Mouse (Mus musculus): ENCODE measurements around the gene Art2b. TPM values are rescaled to one million over a fixed set of nuclear protein-coding genes. Genes with fewer than 3 reads are reported as not detected.
"Not testable (repeated sequence)": the region's sequence is repeated elsewhere in the genome, so short reads cannot be mapped to it uniquely, and the experiment has no call there.

The Art2b gene
- polyA plus RNA-seq (2015; fragmentation: Nextera tagmentation; extraction: Ambion mirVana) = not detected in 2 replicates

DNA sequence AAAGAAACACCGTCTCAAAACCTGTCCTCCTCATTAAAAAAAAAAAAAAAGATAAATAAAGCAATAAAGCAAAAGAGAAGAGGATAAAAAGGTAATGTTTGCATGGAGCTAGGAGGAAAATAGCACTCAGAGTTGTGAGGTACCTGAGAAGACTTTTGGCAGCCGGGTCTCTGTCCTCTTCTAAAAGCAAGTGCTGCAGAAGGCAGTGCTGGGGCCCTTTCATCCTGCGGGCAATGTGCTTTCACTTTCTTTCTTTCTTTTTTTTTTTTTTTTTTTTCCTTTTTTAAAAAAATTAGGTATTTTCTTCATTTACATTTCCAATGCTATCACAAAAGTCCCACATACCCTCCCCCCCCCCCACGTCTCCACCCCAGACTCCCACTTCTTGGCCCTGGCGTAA is at the start of gene Art2b:
Gene Art2b, minus strand, starts transcription at position 193 of the 400 bp plus-strand sequence.
- Histone ChIP-seq H3K36me3 (no peaks in the 10 kb centered on the region), H3K27me3 (no peaks in the 10 kb centered on the region), H3K4me1 (no peaks in the 10 kb centered on the region), H3K9me3 (no peaks in the 10 kb centered on the region), H3K4me2 (no peak within 1 kb of the TSS), H3K9ac (no peak within 1 kb of the TSS), H3K4me3 (no peak within 1 kb of the TSS), H3K27ac (no peak within 1 kb of the TSS)
- ATAC-seq (ENCODE audit: insufficient number of reproducible peaks, insufficient read depth, low FRiP score, low TSS enrichment, low read depth) = no peak
- 88% methylated on average over 5 of the region's 5 CpGs for whole genome bisulfite sequencing

DNA sequence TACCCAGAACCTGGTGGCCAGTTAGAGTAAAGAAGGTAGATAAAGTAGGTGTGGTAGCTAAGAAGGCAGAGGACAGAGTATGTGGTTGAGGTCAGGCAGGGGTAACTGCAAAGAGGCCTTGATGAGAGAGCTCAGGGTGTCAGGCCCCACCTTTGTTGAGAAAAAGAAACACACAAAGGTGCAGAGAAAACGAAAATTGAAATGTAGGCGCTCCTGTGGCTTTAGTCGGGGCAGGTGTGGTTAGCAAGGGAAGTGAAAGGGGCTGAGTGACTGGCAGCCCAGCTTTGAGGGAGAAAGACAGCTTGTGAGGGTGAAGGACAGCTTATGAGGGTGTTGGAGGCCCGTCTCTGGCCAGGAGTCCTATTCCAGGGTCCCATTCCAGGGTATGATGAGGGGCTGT is 49.1 kb upstream of the Art2b start:
- 78% methylated on average over 4 of the region's 4 CpGs for WGBS
- H3K9ac ChIP-seq = no peak overlapping the region
- H3K36me3 ChIP-seq = no peaks in the 10 kb centered on the region
- no peak overlapping the region for H3K27ac ChIP-seq
- ATAC-seq (ENCODE audit: insufficient number of reproducible peaks, insufficient read depth, low FRiP score, low TSS enrichment, low read depth) = no peak
- no peaks in the 10 kb centered on the region for H3K9me3 ChIP-seq
- no peak overlapping the region for H3K4me2 ChIP-seq
- H3K4me3 ChIP-seq = no peak overlapping the region
- no peaks in the 10 kb centered on the region for H3K27me3 ChIP-seq
- H3K4me1 ChIP-seq = no peaks in the 10 kb centered on the region

DNA sequence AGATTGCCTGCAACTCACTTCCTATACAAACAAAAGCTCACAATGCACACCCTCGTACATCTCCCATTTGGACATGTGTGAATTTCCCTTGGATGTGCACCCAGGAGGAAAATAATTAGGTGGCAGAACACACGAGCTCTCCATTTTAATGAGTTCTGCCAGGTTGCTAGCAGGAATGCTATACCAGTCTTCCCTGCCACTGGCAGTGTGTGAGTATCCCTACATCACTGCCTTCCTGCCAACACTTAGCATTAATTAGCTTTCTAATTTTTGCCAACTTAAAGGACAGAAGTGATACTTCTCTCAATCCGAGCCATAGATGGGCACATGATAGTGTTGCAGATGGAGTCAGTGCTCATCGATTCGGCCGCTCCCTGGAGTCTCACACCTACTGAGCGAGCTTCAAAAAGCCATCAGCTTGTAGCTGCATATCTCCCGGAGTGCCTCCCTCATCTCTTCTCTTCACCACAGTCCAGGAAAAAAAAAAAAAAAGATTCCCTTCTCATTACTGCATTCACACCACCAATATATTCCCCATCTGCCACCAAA is 48.3 kb upstream of the Art2b start:
- WGBS = 79% methylated on average over 8 of the region's 8 CpGs
- ATAC-seq (ENCODE audit: insufficient number of reproducible peaks, insufficient read depth, low FRiP score, low TSS enrichment, low read depth) = no peak

DNA sequence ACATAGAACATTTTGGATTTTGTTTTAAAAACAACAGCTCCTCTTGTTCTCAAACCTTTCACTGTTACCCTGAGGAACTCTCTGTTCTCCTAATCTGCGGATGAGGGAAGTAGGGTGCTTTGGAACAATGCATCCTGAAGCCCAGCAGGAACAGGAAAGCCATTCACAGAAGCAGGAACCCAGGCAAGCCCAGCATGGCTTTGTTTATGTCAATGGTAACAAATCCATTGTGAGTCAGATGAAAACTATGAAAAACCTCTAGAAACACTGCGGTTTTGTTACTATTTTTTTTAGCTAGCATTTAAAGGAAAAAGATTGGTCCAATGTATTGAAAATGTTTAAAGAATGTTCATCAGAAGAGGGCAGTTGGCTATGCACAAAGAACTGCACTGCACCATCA is 43.1 kb upstream of the Art2b start:
- H3K4me1 ChIP-seq = peaks cover 6% of the 10 kb centered on the region
- H3K4me3 ChIP-seq = no peak overlapping the region
- no peaks in the 10 kb centered on the region for H3K36me3 ChIP-seq
- H3K9me3 ChIP-seq = no peaks in the 10 kb centered on the region
- no peaks in the 10 kb centered on the region for H3K27me3 ChIP-seq
- H3K27ac ChIP-seq = no peak overlapping the region
- no peak for ATAC-seq (ENCODE audit: insufficient number of reproducible peaks, insufficient read depth, low FRiP score, low TSS enrichment, low read depth)
- WGBS = 52% methylated on average over 2 of the region's 2 CpGs
- H3K9ac ChIP-seq = no peak overlapping the region
- no peak overlapping the region for H3K4me2 ChIP-seq

More for the DNA sequence above, 48.3 kb upstream of the Art2b start:
- Histone ChIP-seq H3K36me3 (no peaks in the 10 kb centered on the region), H3K9ac (no peak overlapping the region), H3K4me1 (no peaks in the 10 kb centered on the region), H3K4me3 (no peak overlapping the region), H3K27me3 (no peaks in the 10 kb centered on the region), H3K4me2 (no peak overlapping the region), H3K9me3 (no peaks in the 10 kb centered on the region), H3K27ac (no peak overlapping the region)

DNA sequence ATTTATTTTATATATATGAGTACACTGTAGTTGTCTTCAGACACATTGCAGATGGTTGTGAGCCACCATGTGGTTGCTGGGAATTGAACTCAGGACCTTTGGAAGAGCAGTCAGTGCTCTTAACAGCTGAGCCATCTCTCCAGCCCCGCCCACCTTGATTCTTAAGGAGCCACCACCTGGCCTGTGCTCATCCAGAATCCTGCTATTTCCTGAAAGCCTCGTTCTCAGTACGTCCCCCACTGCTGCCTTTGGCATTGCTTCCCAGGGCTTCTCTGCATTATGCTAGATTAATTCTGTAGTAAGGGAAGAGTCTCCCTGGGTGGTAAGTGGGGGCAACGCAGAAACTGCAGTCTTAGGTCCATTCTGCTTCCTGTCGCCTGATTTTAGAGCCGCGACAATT is 41.8 kb upstream of the Art2b start:
- not testable (repeated sequence) for H3K9me3 ChIP-seq; H3K4me3 ChIP-seq; H3K4me2 ChIP-seq; H3K4me1 ChIP-seq; H3K9ac ChIP-seq; H3K27ac ChIP-seq; H3K36me3 ChIP-seq; H3K27me3 ChIP-seq; ATAC-seq (ENCODE audit: insufficient number of reproducible peaks, insufficient read depth, low FRiP score, low TSS enrichment, low read depth)
- WGBS = 68% methylated on average over 7 of the region's 7 CpGs

DNA sequence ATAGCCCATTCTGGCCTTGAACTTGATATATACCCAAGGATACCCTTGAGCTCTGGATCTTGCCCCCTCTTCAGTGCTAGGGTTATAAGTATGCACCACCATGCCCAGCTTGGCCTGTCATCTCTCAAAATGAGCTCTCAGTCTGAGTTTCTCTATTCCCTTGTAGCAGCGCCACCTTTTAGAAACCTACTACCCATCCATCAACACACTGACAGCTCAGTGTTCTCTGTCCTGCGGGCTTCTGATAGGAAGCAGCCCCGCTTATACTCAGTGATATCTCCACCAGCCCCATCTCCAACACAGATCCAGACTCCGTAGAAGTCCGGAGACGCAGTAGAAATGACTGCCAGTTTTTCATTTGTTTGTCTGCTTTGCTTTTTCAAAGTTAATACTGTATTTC is 38.9 kb upstream of the Art2b start:
- 85% methylated on average over 6 of the region's 6 CpGs for WGBS
- H3K4me2 ChIP-seq = no peak overlapping the region
- H3K4me1 ChIP-seq = peaks cover 6% of the 10 kb centered on the region
- no peak overlapping the region for H3K9ac ChIP-seq
- no peak overlapping the region for H3K27ac ChIP-seq
- H3K9me3 ChIP-seq = no peaks in the 10 kb centered on the region
- ATAC-seq (ENCODE audit: insufficient number of reproducible peaks, insufficient read depth, low FRiP score, low TSS enrichment, low read depth) = no peak
- H3K4me3 ChIP-seq = no peak overlapping the region
- peaks cover 2% of the 10 kb centered on the region; the same call in 1 of the 2 replicates for H3K27me3 ChIP-seq
- H3K36me3 ChIP-seq = no peaks in the 10 kb centered on the region

DNA sequence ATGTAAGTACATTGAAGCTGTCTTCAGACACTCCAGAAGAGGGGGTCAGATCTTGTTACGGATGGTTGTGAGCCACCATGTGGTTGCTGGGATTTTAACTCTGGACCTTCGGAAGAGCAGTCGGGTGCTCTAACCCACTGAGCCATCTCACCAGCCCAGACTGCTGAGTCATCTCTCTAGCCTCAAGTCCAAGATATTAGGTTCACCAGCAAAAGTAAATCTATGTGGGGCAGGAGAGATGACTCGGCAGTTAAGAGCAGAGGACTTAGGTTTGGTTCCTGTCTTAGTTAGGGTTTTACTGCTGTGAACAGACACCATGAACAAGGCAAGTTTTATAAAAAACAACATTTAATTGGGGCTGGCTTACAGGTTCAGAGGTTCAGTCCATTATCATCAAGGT is 36.5 kb upstream of the Art2b start:
- not testable (repeated sequence) for H3K4me2 ChIP-seq; H3K9me3 ChIP-seq; ATAC-seq (ENCODE audit: insufficient number of reproducible peaks, insufficient read depth, low FRiP score, low TSS enrichment, low read depth); H3K27ac ChIP-seq; H3K27me3 ChIP-seq; H3K4me1 ChIP-seq; H3K4me3 ChIP-seq; H3K9ac ChIP-seq; H3K36me3 ChIP-seq
- 82% methylated on average over 4 of the region's 4 CpGs for WGBS

DNA sequence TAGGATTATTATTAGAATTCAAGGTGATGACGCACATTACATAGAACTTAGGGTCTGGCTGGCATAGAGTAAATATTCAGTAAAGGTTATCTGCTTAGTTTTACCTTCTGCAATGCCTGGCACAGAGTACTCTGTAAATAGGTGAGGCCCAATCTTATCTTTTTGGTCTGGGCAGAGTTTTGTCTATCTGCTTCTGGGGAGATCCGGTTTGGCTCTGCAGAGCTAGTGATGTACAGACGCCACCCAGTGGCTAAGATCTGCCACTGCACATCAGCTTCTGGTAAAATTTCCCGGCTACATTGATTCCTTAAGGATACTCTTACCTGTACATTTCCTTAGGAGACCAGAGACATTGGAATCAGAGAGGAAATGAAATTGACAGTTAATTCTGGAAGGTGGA is 35.0 kb upstream of the Art2b start:
- Histone ChIP-seq H3K9ac (no peak overlapping the region), H3K27ac (no peak overlapping the region), H3K4me3 (no peak overlapping the region), H3K4me2 (no peak overlapping the region), H3K27me3 (peaks cover 2% of the 10 kb centered on the region; the same call in 1 of the 2 replicates), H3K9me3 (no peaks in the 10 kb centered on the region), H3K36me3 (no peaks in the 10 kb centered on the region), H3K4me1 (peaks cover 6% of the 10 kb centered on the region)
- ATAC-seq (ENCODE audit: insufficient number of reproducible peaks, insufficient read depth, low FRiP score, low TSS enrichment, low read depth) = no peak
- WGBS = 27% methylated on average over 4 of the region's 4 CpGs

DNA sequence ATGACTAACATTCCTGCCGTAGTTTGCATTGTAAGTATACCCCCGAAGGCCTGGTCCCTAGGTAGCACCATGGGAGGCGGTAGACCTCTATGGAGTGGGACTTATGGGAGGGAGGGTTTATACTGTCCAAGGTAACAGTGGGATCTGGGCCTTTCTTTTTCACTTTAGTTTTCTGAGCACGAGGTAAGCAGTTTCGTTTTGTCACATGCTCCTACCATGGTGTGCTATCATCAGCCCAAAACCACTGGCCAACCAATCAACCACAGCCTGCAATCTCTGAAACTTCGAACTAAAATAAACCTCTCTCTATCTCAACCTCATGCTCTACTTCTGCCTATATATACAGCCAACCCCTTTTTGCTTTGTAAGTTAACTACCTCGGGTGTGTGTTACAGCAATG is 32.9 kb upstream of the Art2b start:
- Histone ChIP-seq H3K36me3 (no peaks in the 10 kb centered on the region), H3K9me3 (no peaks in the 10 kb centered on the region), H3K4me2 (no peak overlapping the region), H3K9ac (no peak overlapping the region), H3K27ac (no peak overlapping the region), H3K4me1 (no peaks in the 10 kb centered on the region), H3K4me3 (no peak overlapping the region), H3K27me3 (peaks cover 2% of the 10 kb centered on the region; the same call in 1 of the 2 replicates)
- no peak for ATAC-seq (ENCODE audit: insufficient number of reproducible peaks, insufficient read depth, low FRiP score, low TSS enrichment, low read depth)
- 80% methylated on average over 7 of the region's 7 CpGs for WGBS

DNA sequence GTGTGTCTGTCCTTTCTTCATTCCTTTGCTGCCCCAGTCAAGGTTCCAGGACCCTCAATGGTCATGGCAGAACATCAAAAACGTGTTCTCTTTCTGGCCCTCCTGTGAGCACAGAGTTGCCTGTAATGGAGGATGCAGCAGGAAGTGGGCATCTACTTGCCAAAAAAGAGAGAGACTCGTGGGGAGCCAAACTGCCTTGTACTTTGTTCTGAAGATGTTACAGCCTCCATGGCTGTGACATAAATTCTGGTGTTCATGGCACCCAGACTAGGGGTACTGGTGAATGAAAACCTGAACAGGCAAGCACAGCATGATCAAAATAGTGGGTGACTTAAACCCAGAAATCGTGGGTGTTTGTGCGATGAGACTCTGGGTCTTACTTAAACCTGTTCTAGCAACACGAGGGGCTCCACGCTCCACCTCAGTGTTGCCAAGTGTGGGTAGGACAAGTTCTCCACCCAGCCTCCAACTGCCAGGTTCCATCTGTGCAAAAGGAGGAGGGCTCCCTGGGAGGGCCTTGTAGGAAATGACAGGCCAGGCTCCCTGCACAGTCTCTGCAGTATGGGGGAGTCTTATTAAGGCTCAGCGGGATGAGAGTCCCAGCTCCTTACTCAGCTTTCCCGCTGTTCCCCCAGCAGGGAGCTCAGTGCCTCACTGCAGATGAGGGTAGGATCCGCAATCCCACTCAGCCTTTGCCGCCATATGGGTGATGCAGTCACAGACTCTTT is 32.2 kb upstream of the Art2b start:
- H3K4me2 ChIP-seq = no peak overlapping the region
- no peaks in the 10 kb centered on the region for H3K4me1 ChIP-seq
- H3K9me3 ChIP-seq = no peaks in the 10 kb centered on the region
- no peak overlapping the region for H3K4me3 ChIP-seq
- no peak overlapping the region for H3K27ac ChIP-seq
- 65% methylated on average over 10 of the region's 10 CpGs for WGBS
- no peak for ATAC-seq (ENCODE audit: insufficient number of reproducible peaks, insufficient read depth, low FRiP score, low TSS enrichment, low read depth)
- no peak overlapping the region for H3K9ac ChIP-seq
- H3K27me3 ChIP-seq = no peaks in the 10 kb centered on the region
- H3K36me3 ChIP-seq = no peaks in the 10 kb centered on the region

DNA sequence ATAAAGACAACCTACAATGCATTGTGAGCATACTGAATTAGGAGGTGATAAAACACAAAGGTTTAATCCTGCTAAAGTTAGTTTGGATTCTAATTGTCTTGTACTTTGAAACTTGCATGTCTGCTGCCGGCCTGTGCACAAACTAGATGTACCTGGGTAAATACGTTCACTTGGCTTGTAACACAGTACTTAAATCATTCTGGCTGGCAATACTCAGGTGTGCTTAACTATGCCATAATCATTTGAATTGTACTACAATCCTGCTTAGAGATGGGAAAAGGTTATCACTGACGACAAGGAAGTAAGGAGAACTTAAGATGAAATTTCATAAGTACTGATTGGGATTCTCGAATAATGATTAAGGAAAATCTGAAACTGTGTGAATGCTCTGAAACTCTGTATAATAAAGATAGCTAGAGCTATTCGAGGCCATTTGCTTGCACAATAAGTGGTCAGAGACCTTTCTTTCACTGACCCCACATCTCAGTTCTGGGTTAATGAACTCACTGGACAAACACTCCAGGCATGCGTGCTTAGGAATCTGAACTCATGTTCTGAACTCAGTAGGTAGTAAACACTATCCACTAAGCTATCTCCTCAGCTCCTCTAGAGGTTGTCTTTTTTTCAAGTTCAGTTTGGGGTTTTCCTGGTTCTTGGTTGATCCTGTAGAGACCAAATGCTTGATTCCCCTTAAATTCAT is 30.9 kb upstream of the Art2b start:
- Histone ChIP-seq H3K27me3 (no peaks in the 10 kb centered on the region), H3K36me3 (no peaks in the 10 kb centered on the region)
- 81% methylated on average over 6 of the region's 6 CpGs for WGBS

DNA sequence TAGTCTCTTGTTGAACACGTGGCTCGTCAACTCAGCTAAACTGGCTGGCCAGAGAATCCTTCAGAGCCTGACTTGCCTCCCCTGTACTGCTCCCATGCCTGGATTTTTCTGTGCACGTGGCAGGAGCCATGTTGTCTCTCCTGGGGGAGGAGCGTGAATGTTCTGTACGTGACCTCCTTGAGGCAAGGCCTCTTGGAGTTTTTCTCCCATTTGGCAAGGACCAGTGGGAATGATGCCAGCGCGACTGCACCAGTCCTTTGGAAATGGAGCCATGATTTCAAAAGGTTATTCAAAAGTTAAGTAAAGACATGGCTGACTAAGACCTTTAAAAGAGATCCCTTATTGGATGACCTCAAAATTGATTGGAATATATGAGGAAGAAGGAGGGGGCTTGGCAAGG is 30.0 kb upstream of the Art2b start:
- Histone ChIP-seq H3K27me3 (no peaks in the 10 kb centered on the region), H3K9ac (no peak overlapping the region), H3K9me3 (no peaks in the 10 kb centered on the region), H3K4me2 (no peak overlapping the region), H3K27ac (no peak overlapping the region), H3K4me1 (no peaks in the 10 kb centered on the region), H3K4me3 (no peak overlapping the region), H3K36me3 (no peaks in the 10 kb centered on the region)
- no peak for ATAC-seq (ENCODE audit: insufficient number of reproducible peaks, insufficient read depth, low FRiP score, low TSS enrichment, low read depth)
- 75% methylated on average over 7 of the region's 7 CpGs for WGBS

More for the DNA sequence above, 30.9 kb upstream of the Art2b start:
- Histone ChIP-seq H3K4me1 (no peaks in the 10 kb centered on the region), H3K4me2 (no peak overlapping the region), H3K9ac (no peak overlapping the region), H3K27ac (no peak overlapping the region), H3K9me3 (no peaks in the 10 kb centered on the region), H3K4me3 (no peak overlapping the region)
- ATAC-seq (ENCODE audit: insufficient number of reproducible peaks, insufficient read depth, low FRiP score, low TSS enrichment, low read depth) = no peak

Measured in embryonic facial prominence, embryonic 13.5 days (tissue).